Mouse (Mus musculus): ENCODE measurements around the gene Stx1a.

The Stx1a gene

GRCm38 (mm10) chr5:135079578-135079977 lies 56.3 kb downstream of the Stx1a start:
- DNase-seq (ENCODE audit: low read depth, low spot score) = no peak

GRCm38 (mm10) chr5:135080539-135080938 lies 57.3 kb downstream of the Stx1a start:
- DNase-seq (ENCODE audit: low read depth, low spot score) = no peak

GRCm38 (mm10) chr5:135086871-135087270 lies 63.6 kb downstream of the Stx1a start:
- DNase-seq (ENCODE audit: low read depth, low spot score) = no peak

- no peak for DNase-seq (ENCODE audit: low read depth, low spot score)
Observed at GRCm38 (mm10) chr5:135089653-135090052, 66.4 kb downstream of the Stx1a start, which contains the start of gene Mlxipl. Mlxipl (plus strand) TSS chr5:135089890.

Measured in forelimb bud, embryonic 11.5 days (tissue).